Mouse (Mus musculus) limb, embryonic 11.5 days (tissue): ENCODE measurements at regions not wholly inside any gene's neighbourhood (a gene's known extent, or its start where the extent isn't known, plus 50 kb on each side); places are given as distances from the start of the nearest gene placed in this dataset.
A peak's percentile ranks its signal among the peaks of the same experiment; 100 is the strongest.

Source experiments
- ATAC-seq: fragments of 200-750 bp; cut with Nextera tagmentation; 2 replicates; pipeline ENCODE4 v1.8.0; 2017; ENCODE audit warnings: low read depth; ENCODE audit not compliant: insufficient number of reproducible peaks, low FRiP score, low TSS enrichment
- DNase-seq: peaks from one replicate; pipeline ENCODE4 v3.0.0-alpha.2; 2015; ENCODE audit warnings: low spot score
- H3K27ac ChIP-seq: fragments of 300-500 bp; sonication (generic); replicated peaks from 2 replicates; pipeline ENCODE4 v1.5.1; 2014; ENCODE audit warnings: low read depth, mild to moderate bottlenecking, low read length
- H3K27me3 ChIP-seq: fragments of 300-500 bp; sonication (generic); 2 replicates; pipeline ENCODE4 v1.6.1; 2014; ENCODE audit warnings: mild to moderate bottlenecking, low read length, mixed read lengths; ENCODE audit not compliant: control insufficient read depth, insufficient read depth
- H3K36me3 ChIP-seq: fragments of 300-500 bp; sonication (generic); 2 replicates; pipeline ENCODE4 v1.6.1; 2014; ENCODE audit warnings: mild to moderate bottlenecking, low read length, moderate library complexity, mixed read lengths; ENCODE audit not compliant: control insufficient read depth, insufficient read depth
- H3K4me1 ChIP-seq: fragments of 300-500 bp; sonication (generic); 2 replicates; pipeline ENCODE4 v1.6.1; 2014; ENCODE audit warnings: low read length, mixed read lengths; ENCODE audit not compliant: control insufficient read depth, insufficient read depth
- H3K4me2 ChIP-seq: fragments of 300-500 bp; sonication (generic); 2 replicates; pipeline ENCODE4 v1.6.1; 2014; ENCODE audit warnings: low read depth, mild to moderate bottlenecking, moderate library complexity; ENCODE audit not compliant: severe bottlenecking
- H3K4me3 ChIP-seq: fragments of 300-500 bp; sonication (generic); 2 replicates; pipeline ENCODE4 v1.5.1; 2014; ENCODE audit warnings: low read depth, low read length
- H3K9ac ChIP-seq: fragments of 300-500 bp; sonication (generic); 2 replicates; pipeline ENCODE4 v1.6.1; 2014; ENCODE audit warnings: mild to moderate bottlenecking, low read length
- H3K9me3 ChIP-seq: fragments of 300-500 bp; sonication (generic); 2 replicates; pipeline ENCODE4 v1.6.1; 2016; ENCODE audit warnings: low read length; ENCODE audit not compliant: control insufficient read depth
- WGBS: fragments of 180-500 bp; shearing (Covaris S2); extraction: QIAGEN DNeasy Blood & Tissue Kit; methylation state at CpG from one replicate; pipeline ENCODE4 v1.1.7; 2014; 5-methylcytosine and 5-hydroxymethylcytosine counted together

GRCm38 (mm10) chr2:143199583-143200249 lies 121.4 kb downstream of the Otor start:
- Histone ChIP-seq H3K27me3 (no peaks in the 10 kb centered on the region), H3K27ac (no peak overlapping the region), H3K4me3 (no peak overlapping the region), H3K9ac (no peak overlapping the region), H3K9me3 (no peaks in the 10 kb centered on the region), H3K36me3 (no peaks in the 10 kb centered on the region), H3K4me1 (no peaks in the 10 kb centered on the region), H3K4me2 (no peak overlapping the region)
- DNase-seq (no peak), ATAC-seq (no peak)
- WGBS = 91% methylated on average over 11 of the region's 11 CpGs

- Histone ChIP-seq H3K4me1 (no peaks in the 10 kb centered on the region), H3K4me3 (no peak overlapping the region), H3K27me3 (no peaks in the 10 kb centered on the region), H3K36me3 (no peaks in the 10 kb centered on the region), H3K9ac (no peak overlapping the region), H3K9me3 (no peaks in the 10 kb centered on the region), H3K4me2 (no peak overlapping the region), H3K27ac (no peak overlapping the region)
- ATAC-seq (no peak), DNase-seq (no peak)
Observed at GRCm38 (mm10) chr2:143206053-143206452, 127.8 kb downstream of the Otor start.

GRCm38 (mm10) chr2:143207191-143207590 lies 128.9 kb downstream of the Otor start:
- 46% methylated on average over 5 of the region's 5 CpGs for WGBS
- Histone ChIP-seq H3K4me3 (no peak overlapping the region), H3K4me1 (no peaks in the 10 kb centered on the region), H3K9ac (no peak overlapping the region), H3K27ac (no peak overlapping the region), H3K27me3 (no peaks in the 10 kb centered on the region), H3K36me3 (no peaks in the 10 kb centered on the region), H3K9me3 (no peaks in the 10 kb centered on the region), H3K4me2 (no peak overlapping the region)
- DNase-seq (peak; percentile 75), ATAC-seq (no peak)

GRCm38 (mm10) chr2:143217251-143217650 lies 139.0 kb downstream of the Otor start:
- no peak for ATAC-seq
- 88% methylated on average over 5 of the region's 5 CpGs for WGBS

GRCm38 (mm10) chr2:143217760-143218358 lies 139.6 kb downstream of the Otor start:
- ATAC-seq = no peak
- WGBS = 82% methylated on average over 5 of the region's 5 CpGs
- no peaks in the 10 kb centered on the region for H3K9me3 ChIP-seq
- no peak for DNase-seq
- no peak overlapping the region for H3K27ac ChIP-seq
- no peaks in the 10 kb centered on the region for H3K27me3 ChIP-seq
- H3K4me2 ChIP-seq = no peak overlapping the region
- H3K9ac ChIP-seq = no peak overlapping the region
- H3K4me3 ChIP-seq = no peak overlapping the region
- no peaks in the 10 kb centered on the region for H3K36me3 ChIP-seq
- H3K4me1 ChIP-seq = no peaks in the 10 kb centered on the region

More at GRCm38 (mm10) chr2:143217251-143217650, 139.0 kb downstream of the Otor start:
- Histone ChIP-seq H3K9ac (no peak overlapping the region), H3K4me3 (no peak overlapping the region), H3K27me3 (no peaks in the 10 kb centered on the region), H3K4me2 (no peak overlapping the region), H3K27ac (no peak overlapping the region), H3K4me1 (no peaks in the 10 kb centered on the region), H3K9me3 (no peaks in the 10 kb centered on the region), H3K36me3 (no peaks in the 10 kb centered on the region)
- DNase-seq = no peak

- H3K27me3 ChIP-seq = no peaks in the 10 kb centered on the region
- H3K9ac ChIP-seq = no peak overlapping the region
- no peak overlapping the region for H3K4me3 ChIP-seq
- no peaks in the 10 kb centered on the region for H3K4me1 ChIP-seq
- ATAC-seq (no peak), DNase-seq (no peak)
- H3K27ac ChIP-seq = no peak overlapping the region
- H3K36me3 ChIP-seq = no peaks in the 10 kb centered on the region
- H3K4me2 ChIP-seq = no peak overlapping the region
- 55% methylated on average over 1 of the region's 1 CpGs for WGBS
- no peaks in the 10 kb centered on the region for H3K9me3 ChIP-seq
Observed at GRCm38 (mm10) chr2:143222326-143222725, 144.1 kb downstream of the Otor start.

- H3K9me3 ChIP-seq = no peaks in the 10 kb centered on the region
- ATAC-seq (no peak), DNase-seq (no peak)
- no peak overlapping the region for H3K4me2 ChIP-seq
- no peak overlapping the region for H3K4me3 ChIP-seq
- no peak overlapping the region for H3K27ac ChIP-seq
- H3K4me1 ChIP-seq = no peaks in the 10 kb centered on the region
- 68% methylated on average over 4 of the region's 4 CpGs for WGBS
- H3K27me3 ChIP-seq = no peaks in the 10 kb centered on the region
- no peaks in the 10 kb centered on the region for H3K36me3 ChIP-seq
- no peak overlapping the region for H3K9ac ChIP-seq
Observed at GRCm38 (mm10) chr2:143224410-143225130, 146.3 kb downstream of the Otor start.

GRCm38 (mm10) chr2:143233795-143234194 lies 155.5 kb downstream of the Otor start:
- Histone ChIP-seq H3K27me3 (no peaks in the 10 kb centered on the region), H3K4me2 (no peak overlapping the region), H3K4me1 (no peaks in the 10 kb centered on the region), H3K9ac (no peak overlapping the region), H3K27ac (no peak overlapping the region), H3K4me3 (no peak overlapping the region), H3K36me3 (no peaks in the 10 kb centered on the region), H3K9me3 (no peaks in the 10 kb centered on the region)
- ATAC-seq (no peak), DNase-seq (no peak)
- WGBS = 81% methylated on average over 7 of the region's 7 CpGs
